Mouse (Mus musculus) urinary bladder, postnatal 36 days (tissue): Measurements from ENCODE around the gene Tmem150a.

Experiments used
- DNase-seq, 2 experiments: peaks; one replicate each; pipeline ENCODE4 v3.0.0; 2022; ENCODE audit warnings: low spot score in 2 of 2, mixed read lengths in 1 of 2

Gene Tmem150a

GRCm38 (mm10) chr6:72373184-72373583, 17.9 kb downstream of the Tmem150a start:
- DNase-seq, result no peak

GRCm38 (mm10) chr6:72374206-72374605, 19.0 kb downstream of the Tmem150a start:
- no peak for DNase-seq

GRCm38 (mm10) chr6:72374820-72375563, 19.7 kb downstream of the Tmem150a start:
- no peak for DNase-seq

GRCm38 (mm10) chr6:72378510-72379234, 23.4 kb downstream of the Tmem150a start:
- no peak for DNase-seq

- no peak for DNase-seq
Observed at GRCm38 (mm10) chr6:72379377-72380130, 24.3 kb downstream of the Tmem150a start.

GRCm38 (mm10) chr6:72380131-72380770, 25.0 kb downstream of the Tmem150a start, which contains the start of gene Vamp5:
Gene Vamp5, minus strand, starts transcription at chr6:72380468.
- DNase-seq, result peak; percentile 80 to 86

GRCm38 (mm10) chr6:72382494-72382893, 27.2 kb downstream of the Tmem150a start:
- DNase-seq, result no peak

- DNase-seq, result no peak
Observed at GRCm38 (mm10) chr6:72383142-72383820, 28.0 kb downstream of the Tmem150a start.

- no peak for DNase-seq
Observed at GRCm38 (mm10) chr6:72383952-72384351, 28.7 kb downstream of the Tmem150a start.

- no peak for DNase-seq
Observed at GRCm38 (mm10) chr6:72385258-72385657, 30.0 kb downstream of the Tmem150a start.

- no peak for DNase-seq
Observed at GRCm38 (mm10) chr6:72386561-72386960, 31.3 kb downstream of the Tmem150a start.

- DNase-seq, result no peak
Observed at GRCm38 (mm10) chr6:72387816-72388215, 32.6 kb downstream of the Tmem150a start.

GRCm38 (mm10) chr6:72388266-72388665, 33.0 kb downstream of the Tmem150a start:
- no peak for DNase-seq

GRCm38 (mm10) chr6:72388791-72389329, 33.6 kb downstream of the Tmem150a start:
- DNase-seq, result no peak

GRCm38 (mm10) chr6:72389471-72389940, 34.3 kb downstream of the Tmem150a start:
- DNase-seq, result no peak

- DNase-seq, result peak; percentile 79 to 87
Observed at GRCm38 (mm10) chr6:72389941-72390771, 34.9 kb downstream of the Tmem150a start, which contains the start of gene Vamp8. Gene Vamp8, minus strand, starts transcription at chr6:72390703.

- DNase-seq, result peak in 1 of 2 experiments; percentile 37
Observed at GRCm38 (mm10) chr6:72390795-72391521, 35.7 kb downstream of the Tmem150a start.

- no peak for DNase-seq
Observed at GRCm38 (mm10) chr6:72392341-72392740, 37.1 kb downstream of the Tmem150a start.

- no peak for DNase-seq
Observed at GRCm38 (mm10) chr6:72396837-72397251, 41.6 kb downstream of the Tmem150a start.
